9 mouse cellular contexts compared by ENCODE assay signal in the genomic region with DNA sequence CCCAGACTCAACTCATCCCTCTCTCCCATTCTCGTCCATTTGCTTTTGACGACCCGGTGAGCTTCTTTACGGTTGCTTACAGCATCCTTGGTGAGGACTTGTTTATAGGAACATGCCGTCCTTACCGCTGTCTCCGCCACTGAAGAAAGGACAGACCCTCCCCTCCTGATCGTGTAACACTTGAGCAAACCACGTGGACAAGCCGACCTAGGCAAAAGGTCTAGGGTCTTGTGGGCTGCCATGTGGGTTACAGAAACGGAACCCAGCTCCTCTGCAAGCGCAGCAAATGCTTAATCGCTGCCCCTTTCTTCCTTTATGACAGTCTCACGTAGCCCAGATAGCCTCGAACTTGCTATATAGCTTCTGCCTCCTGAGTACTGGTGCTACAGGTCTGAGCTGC. TPM values are rescaled to one million over a fixed set of nuclear protein-coding genes. Genes with fewer than 3 reads are reported as not detected.
DNase-seq lines count a peak whose midpoint lies in the region; ATAC-seq and TF ChIP-seq lines count a peak whose summit lies in the region.
"Had no signal": no experiment of that assay in that cellular context is flagged by ENCODE, and none has a peak within 500 bp of the region (broad histone marks: within the 10 kb centered on the region; RNA-seq: fewer than 3 reads in every experiment).

No protein-coding gene starts in this region.

- H3K27ac ChIP-seq in spleen, adult 2 months (ENCODE audit: insufficient read depth, low read length) = no peak overlapping the region
- no peak overlapping the region for H3K27ac ChIP-seq in forebrain, postnatal 0 days (ENCODE audit: low read depth, low read length)
- H3K27ac ChIP-seq in liver, embryonic 12.5 days = no peak overlapping the region
- no peak overlapping the region for H3K27ac ChIP-seq in stomach, postnatal 0 days (replicated peaks)

- ATAC-seq in forebrain, postnatal 0 days = no peak
- ATAC-seq in liver, embryonic 12.5 days = no peak
- no peak for ATAC-seq in stomach, postnatal 0 days (ENCODE audit: low FRiP score, low TSS enrichment)
- ATAC-seq in erythroblast, adult 5-6 weeks (replicated peaks; ENCODE audit: low FRiP score, poor library complexity, severe bottlenecking) = no peak

- DNase-seq in spleen, adult 2 months (ENCODE audit: low read depth in 1 of 2, low spot score in 2 of 2) = no peak
- no peak for DNase-seq in spleen, postnatal 14 days (ENCODE audit: low spot score in 2 of 2)
- DNase-seq in forebrain, postnatal 0 days = no peak
- DNase-seq in stomach, postnatal 0 days (ENCODE audit: low spot score) = no peak
- DNase-seq in left cerebral cortex, adult 8-10 months (ENCODE audit: low spot score in 2 of 2) = no peak
- DNase-seq: gastrocnemius, postnatal 10 days; lung, postnatal 4 days had no signal

- H3K4me3 ChIP-seq in spleen, adult 2 months (ENCODE audit: extremely low read depth, insufficient read depth, insufficient read length) = peak overlapping the region; percentile 32; the same call in 1 of the 2 replicates
- peak overlapping the region; percentile 19 for H3K4me3 ChIP-seq in forebrain, postnatal 0 days (ENCODE audit: low read depth, low read length)
- peak overlapping the region; percentile 11 for H3K4me3 ChIP-seq in liver, embryonic 12.5 days
- no peak overlapping the region for H3K4me3 ChIP-seq in stomach, postnatal 0 days (ENCODE audit: low read depth, low read length)

- H3K9me3 ChIP-seq in forebrain, postnatal 0 days (ENCODE audit: low read length) = no peaks in the 10 kb centered on the region
- H3K9me3 ChIP-seq in liver, embryonic 12.5 days (replicated peaks) = no peaks in the 10 kb centered on the region
- no peaks in the 10 kb centered on the region for H3K9me3 ChIP-seq in stomach, postnatal 0 days (ENCODE audit: control insufficient read depth, low read length)

- TF ChIP-seq EP300 in stomach, postnatal 0 days (optimal IDR thresholded peaks at IDR 0.05) = no peak

- no peak for TF ChIP-seq CTCF in spleen, adult 2 months (IDR thresholded peaks at IDR 0.05; ENCODE audit: extremely low read depth, insufficient read depth, insufficient read length, insufficient replicate concordance)
- TF ChIP-seq CTCF in forebrain, postnatal 0 days (IDR thresholded peaks at IDR 0.05; ENCODE audit: low read depth) = no peak
- TF ChIP-seq CTCF in stomach, postnatal 0 days (IDR thresholded peaks at IDR 0.05; ENCODE audit: low read depth) = no peak

- H3K4me2 ChIP-seq in forebrain, postnatal 0 days (ENCODE audit: low read depth) = peak overlapping the region; percentile 40
- peak overlapping the region; percentile 52 for H3K4me2 ChIP-seq in liver, embryonic 12.5 days
- H3K4me2 ChIP-seq in stomach, postnatal 0 days (replicated peaks; ENCODE audit: low read depth) = peak overlapping the region; percentile 27; the same call in 1 of the 2 replicates

- H3K9ac ChIP-seq in forebrain, postnatal 0 days = no peak overlapping the region
- H3K9ac ChIP-seq in liver, embryonic 12.5 days = 0 out of 2 replicates have a peak overlapping the region, but pooled peaks have one; percentile 19
- H3K9ac ChIP-seq in stomach, postnatal 0 days (ENCODE audit: low read length) = no peak overlapping the region

- H3K36me3 ChIP-seq in spleen, adult 2 months (ENCODE audit: control insufficient read depth, insufficient read depth, low read length) = no peaks in the 10 kb centered on the region
- H3K36me3 ChIP-seq in forebrain, postnatal 0 days (ENCODE audit: insufficient read depth) = no peaks in the 10 kb centered on the region
- no peaks in the 10 kb centered on the region for H3K36me3 ChIP-seq in liver, embryonic 12.5 days
- H3K36me3 ChIP-seq in stomach, postnatal 0 days (ENCODE audit: control insufficient read depth, insufficient read depth, low read length) = no peaks in the 10 kb centered on the region

- H3K4me1 ChIP-seq in spleen, adult 2 months (ENCODE audit: control insufficient read depth, insufficient read depth, insufficient read length) = no peaks in the 10 kb centered on the region; the same call in 1 of the 2 replicates
- no peaks in the 10 kb centered on the region for H3K4me1 ChIP-seq in forebrain, postnatal 0 days (ENCODE audit: insufficient read depth)
- peaks cover 10% of the 10 kb centered on the region for H3K4me1 ChIP-seq in liver, embryonic 12.5 days
- no peaks in the 10 kb centered on the region for H3K4me1 ChIP-seq in stomach, postnatal 0 days (replicated peaks; ENCODE audit: control insufficient read depth, insufficient read depth)

- TF ChIP-seq POLR2A in spleen, adult 2 months (IDR thresholded peaks at IDR 0.05; ENCODE audit: low read depth, low read length) = no peak

- WGBS in spleen, adult 2 months = 57% methylated on average over 15 of the region's 15 CpGs
- 56% methylated on average over 15 of the region's 15 CpGs for WGBS in forebrain, postnatal 0 days
- WGBS in liver, embryonic 12.5 days (ENCODE audit: insufficient replicate concordance) = 46% methylated on average over 15 of the region's 15 CpGs
- WGBS in stomach, postnatal 0 days = 46% methylated on average over 15 of the region's 15 CpGs

- no peaks in the 10 kb centered on the region for H3K27me3 ChIP-seq in spleen, adult 2 months (ENCODE audit: control insufficient read depth, insufficient read depth, low read length)
- no peaks in the 10 kb centered on the region for H3K27me3 ChIP-seq in forebrain, postnatal 0 days (ENCODE audit: insufficient read depth, low read length)
- H3K27me3 ChIP-seq in liver, embryonic 12.5 days (replicated peaks) = peaks cover 6% of the 10 kb centered on the region
- no peaks in the 10 kb centered on the region for H3K27me3 ChIP-seq in stomach, postnatal 0 days (ENCODE audit: control insufficient read depth, insufficient read depth, low read length)

RNA-seq across cellular contexts. Expression of a gene that starts 25.7 kb away (rescaled TPM):
- 32.6 and 37.8 TPM in 2 replicates for polyA plus RNA-seq in spleen, adult 2 months (2012; rRNA removed)
- total RNA-seq in forebrain, postnatal 0 days (2014; rRNA removed) = 27.5 and 34.0 TPM in 2 replicates
- polyA plus RNA-seq in forebrain, postnatal 0 days (2015; fragmentation: Nextera tagmentation; extraction: Ambion mirVana) = 13.2 and 15.3 TPM in 2 replicates
- 56.8 and 62.0 TPM in 2 replicates for polyA plus RNA-seq in liver, embryonic 12.5 days (2016; fragmentation: Nextera tagmentation; extraction: Ambion mirVana)
- 34.0 and 35.9 TPM in 2 replicates for polyA plus RNA-seq in stomach, postnatal 0 days (2015; fragmentation: Nextera tagmentation; extraction: Ambion mirVana)
- 10 to 100 TPM; 62.3 to 71.6 (median 64.9) TPM for total RNA-seq in left cerebral cortex, adult 8-10 months (2022)
- total RNA-seq in erythroblast, adult 5-6 weeks (2015; ENCODE audit: low replicate concordance) = 49.7 and 52.8 TPM in 2 replicates
- total RNA-seq in erythroblast, adult 5-6 weeks (2017; ENCODE audit: low replicate concordance) = 41.9 and 53.8 TPM in 2 replicates
